Mouse (Mus musculus) gastrocnemius, adult 18-20 months (tissue): Measurements from ENCODE around the gene Lmod2. TPM values are rescaled to one million over a fixed set of nuclear protein-coding genes. Genes with fewer than 3 reads are reported as not detected.

Experiments
- DNase-seq: peaks from one replicate; pipeline ENCODE4 v3.0.0; 2021; ENCODE audit warnings: low spot score
- long read RNA-seq, 2 experiments: library from polyadenylated mRNA; stranded (forward); transcript quantifications; one replicate each; pipeline ENCODE4 v2.0.0; 2021
- total RNA-seq, 2 experiments: library from RNA; stranded (reverse); gene quantifications; 2 replicates each; pipeline ENCODE4 v1.2.3; 2021

Lmod2 gene
- 100 to 1,000 TPM; 254 to 431 TPM for total RNA-seq
- long read RNA-seq, experiment 1, transcript Lmod2-201 (3 exons, 1,976 nt), result major isoform, 9 of 10 reads
- long read RNA-seq, experiment 1, partial matches to known transcripts, result 1 of 10 reads
- long read RNA-seq, experiment 1, other reads (novel, unspliced or antisense), result 0 of 10 reads
- long read RNA-seq, experiment 2, transcript Lmod2-201 (3 exons, 1,976 nt), result major isoform, 11 of 19 reads
- long read RNA-seq, experiment 2, partial matches to known transcripts, result 7 of 19 reads
- long read RNA-seq, experiment 2, other reads (novel, unspliced or antisense), result 1 of 19 reads

DNA sequence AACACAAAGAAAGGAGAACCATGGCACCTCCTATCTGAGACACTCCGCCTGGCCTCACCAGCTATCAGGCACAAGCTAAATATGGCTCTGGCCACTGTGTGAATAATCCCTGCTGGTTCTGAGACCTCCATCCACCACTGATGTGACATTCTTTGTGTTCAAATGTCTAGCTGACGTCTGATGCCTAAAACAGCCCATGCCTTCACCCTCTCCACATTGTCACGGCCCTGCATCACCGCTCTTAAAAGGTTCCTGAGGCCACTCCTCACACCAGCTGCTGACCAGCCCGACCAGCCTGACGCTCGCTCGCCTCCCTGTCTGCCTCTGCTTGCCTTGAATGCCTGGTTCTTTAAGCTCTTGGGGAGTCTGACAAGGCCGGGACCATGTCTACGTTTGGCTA lies at the start of gene Lmod2:
Gene Lmod2, plus strand, starts transcription at position 263 of the 400 bp plus-strand sequence.
- DNase-seq, result peak; percentile 59

DNA sequence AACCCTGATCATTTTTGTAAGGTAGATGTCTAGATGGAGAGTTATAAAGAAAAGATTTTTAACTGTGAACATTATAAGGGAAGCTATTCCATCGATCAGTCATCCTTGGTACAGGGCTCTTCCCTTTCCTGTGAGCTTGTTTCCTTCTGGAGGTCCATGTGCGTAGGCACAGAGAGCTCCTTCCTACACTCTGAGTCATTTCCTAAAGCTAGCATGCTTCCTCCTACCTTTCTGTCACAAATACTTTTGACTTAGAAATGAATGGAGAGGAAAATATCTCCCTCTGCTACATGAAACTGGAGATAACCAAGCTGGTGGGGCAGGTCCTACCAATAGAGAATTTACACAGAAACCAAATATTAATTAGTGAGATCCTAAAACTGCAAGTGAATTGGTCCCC lies 47.8 kb upstream of the Lmod2 start:
- no peak for DNase-seq

DNA sequence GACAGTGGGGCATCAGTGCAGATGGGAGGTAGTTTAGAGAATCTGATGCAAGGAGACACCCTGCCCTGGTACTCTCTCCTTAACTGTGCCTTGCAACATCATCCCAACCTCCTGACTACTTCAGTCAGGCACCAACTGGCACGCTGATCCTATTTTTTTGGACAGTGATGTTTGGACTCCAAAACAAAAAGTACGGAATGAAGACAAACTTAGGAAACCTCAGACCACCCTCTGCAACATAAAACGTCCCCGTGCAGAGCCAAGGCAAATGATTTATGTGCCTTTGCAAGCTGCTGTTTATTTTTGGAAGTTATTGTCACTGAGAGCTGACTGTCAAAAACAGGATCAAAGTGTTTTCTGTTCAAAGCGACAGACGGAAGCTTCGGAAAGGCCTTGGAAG lies 45.5 kb upstream of the Lmod2 start:
- peak; percentile 71 for DNase-seq

DNA sequence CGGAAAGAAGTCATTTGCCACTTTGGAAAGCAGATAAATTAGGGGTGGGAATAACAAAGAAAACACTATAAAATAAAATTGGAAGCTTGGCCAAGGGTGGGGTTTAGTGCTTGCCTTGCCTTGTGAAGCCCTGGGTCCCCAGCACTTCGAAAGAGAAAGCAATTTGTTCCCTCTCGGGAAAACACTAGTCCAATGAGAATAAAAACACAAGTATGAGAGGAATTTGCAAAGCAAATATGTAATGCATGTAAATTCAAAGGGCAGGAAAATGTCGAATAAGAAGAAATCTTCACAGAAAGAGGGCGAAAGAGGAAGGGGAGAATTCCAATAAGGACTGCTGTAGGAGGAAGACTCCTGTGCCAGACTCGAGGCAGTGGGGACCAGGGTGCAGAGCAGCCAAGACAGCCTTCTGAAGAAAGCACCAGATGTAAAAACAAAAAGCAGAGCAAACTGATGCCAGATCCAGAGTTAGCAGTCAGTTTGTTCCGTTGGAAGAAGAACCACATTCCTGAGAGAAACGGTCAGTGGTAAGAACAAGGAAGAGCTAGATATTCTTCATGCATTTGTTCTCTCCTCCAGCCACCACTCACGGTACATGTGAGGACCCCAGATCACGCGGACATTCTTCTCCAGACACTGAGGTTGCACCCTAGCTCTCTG lies 43.0 kb upstream of the Lmod2 start:
- peak; percentile 58 for DNase-seq

DNA sequence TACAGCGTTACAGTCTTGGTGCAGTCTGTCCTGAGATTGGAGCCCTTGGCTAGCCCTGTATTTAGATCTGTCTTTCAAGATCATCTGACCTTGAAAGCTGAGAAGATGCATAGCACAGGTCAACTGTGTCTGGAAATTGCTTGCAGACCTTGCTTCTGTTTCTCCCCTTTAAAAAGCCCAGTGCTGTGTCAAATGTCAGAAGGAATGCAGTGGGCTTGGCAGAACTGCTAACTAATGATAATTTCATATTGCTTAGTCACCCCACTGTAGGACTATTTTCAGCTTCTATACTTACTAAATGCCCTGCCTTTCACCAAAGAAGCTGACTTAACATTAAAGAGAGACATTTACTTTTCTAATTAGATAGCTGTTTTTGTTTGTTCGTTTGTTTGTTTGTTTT lies 42.1 kb upstream of the Lmod2 start:
- DNase-seq, result peak; percentile 71

DNA sequence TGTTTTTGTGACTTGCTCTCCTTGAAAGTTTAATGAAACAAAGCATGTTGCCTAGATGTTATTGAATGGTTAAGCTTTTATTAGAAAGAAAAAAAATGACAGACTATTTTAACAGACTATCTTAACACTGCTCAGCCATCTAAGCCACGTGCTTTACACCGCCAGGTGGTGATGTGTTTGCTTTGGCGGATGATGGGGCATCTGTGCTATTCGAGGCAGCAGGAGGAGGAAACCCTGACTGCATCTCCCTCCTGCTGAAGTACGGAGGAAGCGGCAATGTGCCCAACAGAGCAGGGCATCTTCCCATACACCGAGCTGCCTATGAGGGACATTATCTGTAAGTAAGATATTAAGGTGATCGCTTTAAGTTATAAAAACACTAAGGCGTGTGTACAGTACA lies 33.5 kb upstream of the Lmod2 start:
- no peak for DNase-seq

DNA sequence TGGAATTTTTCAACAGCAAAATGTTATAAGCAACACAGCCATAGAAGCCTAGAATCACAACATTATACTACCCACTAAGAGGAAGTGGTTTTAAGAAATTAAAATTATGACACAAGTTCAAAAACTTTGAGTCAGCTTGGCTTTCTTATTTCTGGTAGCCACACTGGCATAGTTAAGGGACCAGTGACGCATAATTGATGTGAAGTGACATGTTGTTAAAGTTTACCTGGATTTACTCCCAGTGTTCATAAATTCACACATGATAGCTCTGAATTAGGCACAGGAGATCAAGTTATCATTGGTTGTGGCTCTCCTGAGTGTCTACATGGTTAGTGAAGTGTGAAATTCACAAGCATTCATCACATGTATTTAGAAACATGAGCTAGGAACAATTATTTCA lies 32.7 kb upstream of the Lmod2 start:
- no peak for DNase-seq

DNA sequence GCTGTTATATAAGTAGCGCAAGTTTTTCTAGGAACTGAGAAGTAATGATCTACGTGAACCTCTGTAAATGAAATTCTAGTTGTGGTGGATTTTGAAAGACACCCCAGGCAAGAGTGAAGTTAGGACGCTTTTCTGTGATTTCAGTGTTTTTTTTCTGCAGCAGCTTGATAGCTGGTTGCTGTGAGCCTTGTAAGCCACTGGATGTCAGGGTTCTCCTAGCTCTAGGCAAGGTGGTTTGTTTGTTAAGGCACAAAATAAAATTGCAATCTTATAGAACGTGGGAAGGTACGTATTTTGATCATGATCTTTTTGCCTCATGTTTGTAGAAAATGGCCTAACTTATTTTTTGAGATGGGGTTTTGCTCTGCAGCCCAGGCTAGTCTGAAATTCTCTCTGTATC lies 28.6 kb upstream of the Lmod2 start:
- no peak for DNase-seq

DNA sequence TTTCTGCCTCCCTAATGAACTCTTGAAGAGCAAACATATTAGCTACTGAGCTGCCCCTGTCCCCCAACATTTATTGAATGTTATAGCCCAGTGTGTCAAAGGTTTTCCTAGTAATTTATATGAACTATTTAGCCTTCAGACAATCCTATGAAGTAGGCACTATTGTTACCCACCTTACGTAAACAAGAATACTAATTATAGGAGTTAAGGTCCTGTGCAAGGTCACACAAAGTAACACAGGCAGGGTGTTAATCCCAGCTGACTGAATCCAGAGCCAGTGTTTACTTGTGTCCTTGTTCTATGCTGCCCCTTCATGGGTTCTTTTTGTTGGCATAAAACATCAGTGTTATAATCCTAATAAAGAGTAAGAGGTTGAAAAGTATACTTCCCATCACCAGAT lies 27.9 kb upstream of the Lmod2 start:
- no peak for DNase-seq

DNA sequence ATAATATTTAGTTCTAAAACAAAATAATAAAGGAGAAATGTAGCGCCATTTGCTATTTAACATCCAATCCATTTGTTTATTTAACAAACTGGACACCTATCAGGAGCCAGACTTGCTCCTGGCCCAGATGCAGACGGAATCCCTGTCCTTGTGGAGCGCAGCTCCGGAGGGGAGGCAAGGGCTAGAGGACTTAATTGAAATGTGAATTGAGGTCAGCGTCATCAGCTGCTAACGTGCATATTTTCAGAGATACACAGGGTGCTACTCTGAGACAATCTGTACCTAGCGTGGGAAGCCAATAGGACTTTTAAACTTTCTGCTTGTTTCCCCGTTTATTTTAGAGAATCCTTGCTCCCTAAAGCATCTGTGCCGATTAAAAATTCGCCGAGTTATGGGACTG lies 27.3 kb upstream of the Lmod2 start:
- no peak for DNase-seq

DNA sequence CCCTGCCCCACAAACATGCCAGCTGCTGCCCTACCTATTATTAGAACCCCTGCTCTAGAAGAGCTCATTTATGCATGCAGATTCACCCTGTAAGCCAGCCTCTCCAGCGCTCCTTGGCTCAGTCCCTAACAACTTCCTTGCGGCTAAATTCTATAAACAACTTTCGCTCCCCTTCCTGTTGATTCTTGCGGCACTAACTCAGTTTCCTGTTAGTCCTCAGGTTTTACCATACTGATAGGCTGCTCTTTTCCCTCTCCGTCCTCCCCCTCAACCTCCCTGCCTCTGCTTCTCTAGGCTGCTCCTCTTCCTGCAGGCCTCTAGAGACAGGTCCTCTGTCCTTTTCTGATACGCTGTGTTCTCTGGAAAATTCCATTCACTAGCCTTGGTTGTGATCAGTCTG lies 26.4 kb upstream of the Lmod2 start:
- no peak for DNase-seq

DNA sequence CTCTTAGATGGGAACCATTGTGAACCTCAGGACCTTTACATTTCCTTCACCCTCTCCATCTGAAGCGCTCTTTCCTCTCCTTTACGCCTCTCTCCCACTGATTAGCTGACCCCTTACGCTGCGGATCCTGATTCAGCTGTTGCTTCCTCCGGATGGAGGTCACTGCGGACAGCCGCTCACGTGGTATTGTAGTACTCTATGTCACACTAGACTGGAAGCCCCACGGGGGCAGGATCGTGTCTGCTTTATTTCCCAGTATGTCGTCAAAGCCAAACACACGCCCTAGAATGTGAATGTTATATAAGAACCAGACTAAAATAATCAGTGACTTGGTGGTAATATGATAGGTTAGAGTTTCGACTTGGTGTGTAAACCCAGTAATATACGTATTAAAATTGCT lies 25.1 kb upstream of the Lmod2 start:
- no peak for DNase-seq

DNA sequence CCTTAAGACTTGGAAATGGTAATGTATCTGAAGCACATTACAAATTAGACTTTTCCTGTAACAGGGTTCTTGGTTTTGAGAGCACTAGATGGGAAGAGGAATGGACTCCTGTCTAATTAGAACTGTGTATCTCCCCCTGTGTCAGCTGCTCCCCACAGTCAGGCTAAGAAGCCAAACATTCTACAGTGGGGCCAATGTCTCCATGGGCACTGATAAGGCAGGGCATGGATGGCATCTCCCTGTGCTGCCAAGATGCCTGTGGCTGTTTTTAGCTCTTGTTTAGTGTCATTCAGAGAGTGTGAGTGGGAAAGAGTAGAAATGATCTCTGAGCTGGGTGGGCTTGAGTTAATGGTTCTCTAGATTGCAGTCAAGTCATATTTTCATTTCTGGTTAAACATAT lies 24.2 kb upstream of the Lmod2 start:
- no peak for DNase-seq

DNA sequence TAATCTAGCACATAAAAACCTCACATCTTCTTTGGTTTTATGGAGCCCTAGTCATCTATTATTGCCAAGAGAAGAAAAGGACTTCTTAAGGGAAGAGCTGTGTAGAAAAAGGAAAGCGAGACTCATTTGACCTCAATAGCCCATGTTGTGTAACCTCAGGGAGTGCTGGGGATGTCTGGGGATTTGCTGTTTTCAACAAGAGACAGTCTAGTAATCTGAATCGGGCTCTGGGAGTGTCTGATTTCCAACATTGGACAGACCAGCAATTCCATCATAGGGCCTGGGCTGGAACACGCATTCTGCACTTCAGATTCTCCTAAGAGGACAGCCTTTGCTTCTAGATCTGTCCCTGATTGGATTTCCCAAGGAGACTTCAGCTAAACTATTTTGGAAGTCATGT lies 14.1 kb upstream of the Lmod2 start:
- DNase-seq, result peak; percentile 77

DNA sequence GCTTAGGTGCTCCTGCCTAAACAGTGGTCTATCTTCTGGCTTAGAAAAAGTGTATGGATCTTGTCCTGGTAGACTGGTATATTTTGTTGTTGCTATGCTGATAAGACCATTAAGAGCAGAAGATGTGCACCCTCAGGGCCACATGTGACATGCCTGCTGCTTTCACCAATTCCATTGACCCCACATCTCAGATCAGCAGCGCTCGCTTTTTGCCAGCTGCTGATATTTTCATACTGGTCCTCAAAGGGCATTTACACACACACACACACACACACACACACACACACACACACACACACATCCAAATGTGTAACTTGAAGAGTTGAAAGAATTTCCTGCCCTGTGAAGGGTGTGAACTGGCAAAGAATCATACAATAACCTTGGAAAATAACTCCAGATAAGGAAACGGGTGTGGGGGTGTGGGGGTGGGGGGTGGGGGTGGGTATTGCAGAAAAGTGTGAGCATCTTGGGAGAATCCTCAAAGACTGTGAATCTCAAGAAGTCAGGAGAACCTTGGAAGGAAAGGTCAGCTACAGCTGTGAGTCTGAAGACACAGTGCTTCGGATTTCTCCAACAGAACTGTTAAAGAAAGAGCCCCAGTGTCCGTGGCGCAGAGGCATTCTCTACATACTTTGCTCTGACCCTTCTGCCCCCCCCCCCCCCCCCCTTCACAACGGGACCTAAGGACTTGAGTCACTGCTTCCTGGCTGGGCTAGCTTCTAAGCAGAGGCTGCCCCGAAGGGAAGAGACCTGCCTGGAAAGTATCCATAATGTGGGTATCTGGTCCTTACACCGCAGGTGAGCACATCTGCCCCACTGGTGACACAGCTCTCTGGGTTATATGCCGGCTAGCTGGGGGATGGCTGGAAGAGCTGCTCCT lies 11.9 kb upstream of the Lmod2 start:
- DNase-seq, result no peak

DNA sequence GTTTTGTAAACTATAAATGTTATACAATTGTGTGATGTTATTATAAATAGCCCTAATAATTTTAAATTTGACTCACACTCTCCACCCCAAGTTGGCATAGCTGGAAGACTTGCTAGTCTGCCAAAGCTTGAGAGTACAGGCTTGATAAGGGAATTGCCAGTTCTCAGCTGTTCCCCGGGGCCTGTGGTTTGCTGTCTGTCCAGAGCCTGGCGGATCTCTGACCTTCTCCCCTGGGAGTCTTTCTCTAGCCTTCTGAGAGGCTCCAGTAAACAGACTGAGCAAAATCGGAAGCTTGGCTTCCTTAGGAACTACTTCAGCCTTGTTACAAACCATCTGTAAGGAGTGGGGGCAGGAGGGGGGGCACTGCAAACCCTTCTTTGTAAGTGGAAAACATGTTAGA lies 10.7 kb upstream of the Lmod2 start:
- peak; percentile 80 for DNase-seq

DNA sequence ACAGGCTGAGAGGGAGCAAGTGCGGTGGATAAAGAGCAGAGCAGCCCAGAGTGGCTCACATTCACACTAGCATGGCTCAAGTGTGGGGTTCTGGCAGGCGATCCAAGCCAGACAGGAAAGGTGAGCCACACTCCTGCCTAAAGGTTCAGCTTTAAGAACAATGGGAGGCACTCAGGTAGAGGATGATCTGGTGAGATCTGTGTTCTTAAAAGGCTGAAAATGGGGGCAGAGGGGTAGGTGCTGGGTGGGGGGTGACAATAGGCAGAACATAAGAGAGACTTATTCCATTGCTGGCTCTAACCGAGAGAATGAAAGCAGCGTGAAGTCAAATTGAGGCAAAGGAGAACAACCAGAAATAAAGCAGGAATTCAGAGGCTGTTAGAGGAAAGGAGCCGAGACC lies 7.3 kb upstream of the Lmod2 start:
- DNase-seq, result no peak

DNA sequence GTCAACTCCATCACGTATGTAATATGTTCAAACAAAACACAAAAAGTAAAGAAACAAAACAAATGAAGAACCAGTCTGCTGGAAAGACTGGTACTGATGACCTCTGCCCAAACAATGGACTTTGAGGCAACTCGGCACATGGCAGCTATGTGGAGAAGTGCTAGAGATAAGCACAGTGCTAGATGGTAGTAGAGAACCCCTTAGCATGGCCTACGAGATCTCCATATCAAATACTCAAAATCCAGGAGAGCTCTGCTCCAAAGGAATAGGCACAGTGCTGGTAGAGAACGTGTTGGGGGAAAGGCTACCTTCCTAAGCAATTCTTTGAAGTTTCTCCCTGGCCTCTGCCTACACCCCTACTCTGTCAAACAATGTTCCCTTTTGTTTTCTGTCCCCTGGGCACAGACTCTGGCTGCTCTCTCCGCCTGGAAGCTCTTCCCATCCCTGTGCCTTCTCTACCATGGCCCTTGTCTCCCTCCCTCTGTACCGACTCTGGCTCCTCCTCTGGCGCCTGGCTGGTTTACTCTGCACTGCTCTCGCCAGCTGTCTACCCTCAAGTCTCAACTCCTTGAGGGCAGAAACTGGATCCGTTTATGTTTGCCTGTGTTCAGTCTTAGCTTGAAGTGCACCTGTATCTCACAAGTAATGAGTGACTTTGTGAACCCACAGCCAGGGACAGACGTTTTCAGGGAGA lies 5.9 kb upstream of the Lmod2 start:
- no peak for DNase-seq

DNA sequence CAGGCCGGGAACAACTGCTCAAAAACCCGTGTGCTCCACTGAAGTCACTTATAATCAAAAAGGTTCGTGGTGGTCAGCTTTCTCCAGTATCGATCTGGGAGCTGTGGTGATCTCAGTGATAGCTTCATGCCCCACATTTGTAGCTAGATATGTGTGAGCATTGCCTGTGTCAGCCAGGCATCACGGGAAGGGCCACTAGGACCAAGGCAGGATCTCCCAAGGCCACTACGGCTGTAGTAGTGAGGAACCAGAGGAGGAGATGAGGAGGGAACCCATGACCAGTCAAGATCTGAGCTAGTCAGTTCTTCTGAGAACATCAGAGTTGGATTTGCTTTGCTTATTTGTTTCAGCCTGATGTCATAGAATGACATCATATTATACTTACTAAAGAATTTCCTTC lies 1.6 kb downstream of the Lmod2 start:
- no peak for DNase-seq

DNA sequence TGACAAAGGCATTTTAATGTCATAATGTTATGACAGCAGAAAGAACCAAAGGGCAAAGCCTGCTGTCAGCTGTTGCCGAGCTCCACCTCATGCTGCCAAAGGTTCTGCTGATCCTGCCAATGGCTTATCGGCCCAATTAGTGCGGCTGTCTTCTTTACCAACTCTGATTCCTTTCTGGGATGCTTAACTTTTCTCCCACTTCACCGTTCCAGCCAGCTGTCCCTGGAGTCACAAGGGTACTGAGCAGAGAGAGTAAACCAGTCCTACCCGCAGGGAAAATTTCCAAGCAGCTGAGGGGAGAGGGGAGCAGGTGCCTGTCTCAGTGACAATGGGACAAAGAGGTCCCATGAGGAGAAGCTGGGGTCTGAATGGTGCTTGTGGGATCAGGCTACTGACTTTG lies 2.1 kb downstream of the Lmod2 start:
- DNase-seq, result peak; percentile 57

DNA sequence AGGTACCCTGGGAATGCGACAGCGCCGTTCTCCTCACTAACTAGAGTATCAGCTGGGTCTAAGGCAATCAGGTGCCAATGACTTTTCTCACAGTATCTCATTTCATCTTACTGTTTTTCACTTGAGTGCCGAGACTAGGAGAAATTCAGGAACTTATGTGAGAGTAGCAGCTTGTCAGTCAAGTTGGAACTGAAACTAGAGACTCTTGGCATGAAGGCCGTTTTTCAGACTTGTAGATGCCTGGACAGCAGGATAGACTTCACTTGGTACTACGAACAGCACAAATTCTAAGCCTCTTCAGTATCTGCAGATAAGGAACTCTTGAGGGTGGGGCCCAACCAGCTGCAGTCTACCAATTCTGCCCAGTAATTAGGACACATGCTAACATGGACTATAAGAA lies 2.6 kb downstream of the Lmod2 start:
- DNase-seq, result peak; percentile 58

DNA sequence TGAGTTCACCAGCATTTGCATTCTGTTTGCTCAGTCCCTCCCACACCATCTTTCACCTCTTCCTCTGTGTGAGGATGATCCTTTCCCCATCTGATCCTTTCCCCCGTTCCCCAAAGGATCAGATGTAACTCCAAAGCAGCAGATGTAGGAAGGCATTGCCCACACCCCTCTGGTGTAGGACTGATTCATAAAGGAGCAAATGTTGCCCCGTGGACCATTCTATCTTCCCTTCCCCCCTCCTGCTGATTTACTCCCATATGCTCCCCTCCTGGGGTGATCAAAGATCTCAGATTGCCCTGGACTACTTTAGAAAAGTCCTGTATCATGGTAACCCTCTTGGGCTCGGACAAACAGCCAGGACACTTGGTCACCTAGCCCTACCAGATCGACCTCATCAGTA lies 3.2 kb downstream of the Lmod2 start:
- no peak for DNase-seq
